Mouse (Mus musculus): ENCODE data around the gene Gnl3l. TPM values are rescaled to one million over a fixed set of nuclear protein-coding genes. Genes with fewer than 3 reads are reported as not detected.

Gnl3l gene
- polyA plus RNA-seq (2015; fragmentation: Nextera tagmentation; extraction: Ambion mirVana): 60.3 and 66.9 TPM in 2 replicates

DNA sequence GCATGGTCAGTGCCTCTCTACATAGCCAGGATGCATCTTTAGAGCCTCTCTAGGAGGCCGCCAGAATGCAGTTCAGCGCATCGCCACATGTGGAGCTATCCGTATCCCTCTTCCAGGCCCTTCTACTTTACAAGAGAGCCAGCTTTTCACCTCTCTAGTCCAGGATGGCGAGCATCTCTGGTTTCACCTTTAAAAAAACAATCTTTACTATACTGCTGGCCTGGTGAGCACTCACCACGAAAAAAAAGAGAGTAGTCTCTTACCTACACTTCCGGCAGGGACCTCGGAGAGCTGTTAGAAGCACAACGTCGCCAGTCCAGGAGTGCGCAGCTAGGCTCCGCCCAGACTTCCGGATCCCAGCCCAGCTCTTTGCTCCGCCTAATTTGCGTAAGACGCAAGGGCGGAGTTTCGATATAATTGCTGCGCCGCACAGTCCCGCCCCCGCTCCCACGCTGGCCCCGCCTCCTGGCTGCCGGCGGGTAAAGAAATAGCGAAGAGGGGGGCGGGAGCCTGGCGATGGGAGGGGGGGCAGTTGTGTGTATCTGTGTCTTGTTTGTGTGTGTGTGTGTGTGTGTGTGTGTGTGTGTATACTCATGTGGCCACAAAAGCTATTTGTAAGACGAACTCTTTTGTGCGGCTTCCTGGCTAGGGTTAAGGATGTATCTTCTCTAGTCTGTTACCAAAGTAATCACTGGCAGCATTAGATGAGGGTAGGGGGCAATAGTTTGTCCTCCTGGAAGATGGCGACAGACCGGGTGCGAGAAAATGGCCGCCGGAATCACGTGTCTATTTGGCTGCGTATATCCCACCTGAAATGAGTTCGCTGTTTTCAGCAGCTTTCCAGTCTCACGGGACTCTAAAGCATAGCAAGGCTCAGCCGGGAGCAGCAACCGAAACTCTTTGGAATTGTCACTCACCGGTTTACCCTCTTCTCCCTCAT, at the start of gene Gnl3l:
Gnl3l (minus strand) TSS at position 385 of the 940 bp plus-strand sequence.
- Histone ChIP-seq H3K27ac (ENCODE audit: low read length) (peak within 1 kb of the TSS; percentile 81), H3K9me3 (ENCODE audit: control insufficient read depth, low read length) (no peaks in the 10 kb centered on the region), H3K4me3 (replicated peaks; ENCODE audit: low read length) (peak within 1 kb of the TSS; percentile 54), H3K9ac (replicated peaks; ENCODE audit: low read depth, low read length) (peak within 1 kb of the TSS; percentile 56), H3K4me1 (replicated peaks; ENCODE audit: control insufficient read depth, insufficient read depth, low read length) (peaks cover 6% of the 10 kb centered on the region), H3K4me2 (ENCODE audit: low read length) (peak within 1 kb of the TSS; percentile 55), H3K27me3 (replicated peaks; ENCODE audit: control insufficient read depth, insufficient read depth, low read length) (no peaks in the 10 kb centered on the region), H3K36me3 (ENCODE audit: control insufficient read depth, insufficient read depth) (no peaks in the 10 kb centered on the region)
- 19% methylated on average over 42 of the region's 43 CpGs for WGBS
- peak; percentile 96 for ATAC-seq

DNA sequence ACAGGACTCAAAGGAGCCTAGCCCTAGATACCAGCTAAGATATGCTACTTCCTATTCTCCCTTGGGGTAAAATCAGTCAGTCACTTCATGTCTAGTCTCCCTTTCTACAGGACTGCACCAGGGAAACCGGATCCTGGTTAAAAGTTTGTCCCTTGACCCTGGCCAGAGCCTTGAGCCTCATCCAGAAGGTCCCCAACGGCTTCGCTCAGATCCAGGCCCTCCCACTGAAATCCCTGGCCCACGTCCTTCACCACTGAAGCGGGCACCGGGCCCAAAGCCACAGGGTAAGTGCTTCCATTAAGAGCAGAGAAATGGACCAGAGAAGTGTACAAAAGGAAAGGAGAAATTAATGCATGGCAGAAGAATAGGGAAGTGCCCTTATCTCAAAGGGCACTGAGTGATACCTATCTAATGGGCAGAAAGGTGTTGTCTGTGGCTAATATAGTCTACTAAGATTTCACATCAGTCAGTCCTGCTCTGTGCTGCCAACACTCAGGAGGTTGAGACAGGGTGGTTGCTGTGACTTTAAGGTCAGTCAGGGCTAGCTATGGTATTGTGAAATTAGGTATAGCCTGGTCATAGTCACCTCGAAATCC, 49.0 kb upstream of the Gnl3l start:
- no peak overlapping the region for H3K27ac ChIP-seq (ENCODE audit: low read length)
- H3K36me3 ChIP-seq (ENCODE audit: control insufficient read depth, insufficient read depth): peaks cover 6% of the 10 kb centered on the region
- H3K27me3 ChIP-seq (replicated peaks; ENCODE audit: control insufficient read depth, insufficient read depth, low read length): no peaks in the 10 kb centered on the region
- H3K4me1 ChIP-seq (replicated peaks; ENCODE audit: control insufficient read depth, insufficient read depth, low read length): no peaks in the 10 kb centered on the region
- no peaks in the 10 kb centered on the region for H3K9me3 ChIP-seq (ENCODE audit: control insufficient read depth, low read length)
- H3K9ac ChIP-seq (replicated peaks; ENCODE audit: low read depth, low read length): no peak overlapping the region
- no peak overlapping the region for H3K4me2 ChIP-seq (ENCODE audit: low read length)
- no peak overlapping the region for H3K4me3 ChIP-seq (replicated peaks; ENCODE audit: low read length)
- ATAC-seq: no peak
- WGBS: 88% methylated on average over 7 of the region's 7 CpGs

DNA sequence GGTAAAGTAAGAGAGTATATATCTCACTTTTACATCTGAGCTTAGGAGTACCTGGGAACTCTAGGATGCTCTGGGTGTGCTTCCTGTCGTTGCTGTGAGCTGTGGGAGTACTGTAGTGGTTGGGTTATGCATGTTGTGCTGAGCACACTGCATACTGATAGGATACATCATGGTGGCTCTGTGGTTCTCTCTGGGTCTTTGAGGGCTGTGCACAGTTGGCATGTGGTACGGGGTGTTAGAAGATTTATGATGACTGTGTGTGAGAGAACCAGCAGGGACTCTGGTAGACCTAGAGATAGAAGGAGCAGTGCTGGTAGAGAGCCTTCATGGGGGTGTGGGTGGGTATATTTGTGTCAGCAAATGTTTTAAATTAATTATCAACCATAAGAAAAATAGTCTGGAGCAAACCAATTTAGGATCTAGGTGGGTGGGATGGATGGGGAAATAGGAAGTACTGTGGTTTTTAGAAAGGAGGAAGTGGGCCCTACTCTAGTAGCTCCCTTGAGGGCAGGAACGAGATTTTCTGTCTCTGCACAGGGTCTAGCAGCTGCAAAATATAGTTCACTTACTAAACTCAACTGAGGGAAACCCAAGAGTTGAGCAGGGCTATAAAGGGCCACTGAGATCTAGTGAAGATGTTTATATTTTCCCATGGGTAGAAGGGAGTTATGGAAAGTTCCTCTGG, 44.6 kb upstream of the Gnl3l start:
- Histone ChIP-seq H3K27me3 (replicated peaks; ENCODE audit: control insufficient read depth, insufficient read depth, low read length) (no peaks in the 10 kb centered on the region), H3K4me3 (replicated peaks; ENCODE audit: low read length) (no peak overlapping the region), H3K27ac (ENCODE audit: low read length) (no peak overlapping the region), H3K4me1 (replicated peaks; ENCODE audit: control insufficient read depth, insufficient read depth, low read length) (no peaks in the 10 kb centered on the region), H3K9me3 (ENCODE audit: control insufficient read depth, low read length) (no peaks in the 10 kb centered on the region), H3K4me2 (ENCODE audit: low read length) (no peak overlapping the region), H3K36me3 (ENCODE audit: control insufficient read depth, insufficient read depth) (no peaks in the 10 kb centered on the region), H3K9ac (replicated peaks; ENCODE audit: low read depth, low read length) (no peak overlapping the region)
- 88% methylated on average over 3 of the region's 3 CpGs for WGBS
- ATAC-seq: no peak

DNA sequence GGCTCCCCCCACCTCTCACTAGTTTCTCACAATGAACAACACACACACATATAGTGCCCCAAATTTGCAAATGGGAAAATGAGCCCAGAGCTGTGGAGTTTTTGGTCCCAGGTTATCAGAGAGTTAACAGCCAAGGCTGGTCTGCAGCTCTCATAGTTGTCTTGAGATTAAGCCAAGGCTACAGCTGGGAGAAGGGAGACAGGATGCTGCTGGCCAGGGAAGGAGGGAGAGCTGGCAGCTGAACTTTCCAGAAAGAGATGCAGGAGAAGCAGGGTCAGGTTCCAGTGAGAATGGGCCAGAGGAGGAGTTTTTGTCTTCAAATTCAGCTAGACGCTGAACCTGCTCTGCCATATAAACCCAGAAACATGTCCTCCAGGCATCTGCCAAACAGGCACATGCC, 42.2 kb upstream of the Gnl3l start:
- Histone ChIP-seq H3K4me1 (replicated peaks; ENCODE audit: control insufficient read depth, insufficient read depth, low read length) (peaks cover 2% of the 10 kb centered on the region), H3K36me3 (ENCODE audit: control insufficient read depth, insufficient read depth) (no peaks in the 10 kb centered on the region), H3K9me3 (ENCODE audit: control insufficient read depth, low read length) (no peaks in the 10 kb centered on the region), H3K27me3 (replicated peaks; ENCODE audit: control insufficient read depth, insufficient read depth, low read length) (no peaks in the 10 kb centered on the region), H3K4me3 (replicated peaks; ENCODE audit: low read length) (no peak overlapping the region), H3K27ac (ENCODE audit: low read length) (no peak overlapping the region), H3K9ac (replicated peaks; ENCODE audit: low read depth, low read length) (no peak overlapping the region), H3K4me2 (ENCODE audit: low read length) (no peak overlapping the region)
- ATAC-seq: no peak
- 85% methylated on average over 1 of the region's 1 CpGs for WGBS

DNA sequence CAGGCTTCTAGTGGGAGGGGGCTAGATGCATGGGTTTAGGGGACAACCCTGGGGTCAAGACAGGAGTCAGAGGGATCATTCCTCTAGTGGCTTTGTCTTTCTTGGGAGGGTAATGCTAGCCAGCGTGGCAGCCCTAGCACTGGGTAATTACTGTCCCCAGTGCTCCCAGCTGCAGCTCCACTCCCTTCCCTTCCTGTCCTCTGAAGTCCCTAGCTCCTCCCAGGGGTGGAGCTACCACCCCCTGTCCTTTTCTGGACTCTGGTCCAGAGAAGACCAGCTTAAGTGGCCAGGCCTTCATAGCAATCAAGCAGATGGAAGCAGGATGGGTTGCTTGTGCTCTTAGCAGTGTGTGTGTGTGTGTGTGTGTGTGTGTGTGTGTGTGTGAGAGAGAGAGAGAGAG, 38.4 kb upstream of the Gnl3l start:
- H3K4me3 ChIP-seq (replicated peaks; ENCODE audit: low read length): no peak overlapping the region
- WGBS: 25% methylated on average over 1 of the region's 1 CpGs
- no peaks in the 10 kb centered on the region for H3K27me3 ChIP-seq (replicated peaks; ENCODE audit: control insufficient read depth, insufficient read depth, low read length)
- no peak for ATAC-seq
- no peak overlapping the region for H3K27ac ChIP-seq (ENCODE audit: low read length)
- H3K36me3 ChIP-seq (ENCODE audit: control insufficient read depth, insufficient read depth): no peaks in the 10 kb centered on the region
- H3K9ac ChIP-seq (replicated peaks; ENCODE audit: low read depth, low read length): no peak overlapping the region
- H3K4me1 ChIP-seq (replicated peaks; ENCODE audit: control insufficient read depth, insufficient read depth, low read length): peaks cover 3% of the 10 kb centered on the region
- H3K4me2 ChIP-seq (ENCODE audit: low read length): no peak overlapping the region
- no peaks in the 10 kb centered on the region for H3K9me3 ChIP-seq (ENCODE audit: control insufficient read depth, low read length)

DNA sequence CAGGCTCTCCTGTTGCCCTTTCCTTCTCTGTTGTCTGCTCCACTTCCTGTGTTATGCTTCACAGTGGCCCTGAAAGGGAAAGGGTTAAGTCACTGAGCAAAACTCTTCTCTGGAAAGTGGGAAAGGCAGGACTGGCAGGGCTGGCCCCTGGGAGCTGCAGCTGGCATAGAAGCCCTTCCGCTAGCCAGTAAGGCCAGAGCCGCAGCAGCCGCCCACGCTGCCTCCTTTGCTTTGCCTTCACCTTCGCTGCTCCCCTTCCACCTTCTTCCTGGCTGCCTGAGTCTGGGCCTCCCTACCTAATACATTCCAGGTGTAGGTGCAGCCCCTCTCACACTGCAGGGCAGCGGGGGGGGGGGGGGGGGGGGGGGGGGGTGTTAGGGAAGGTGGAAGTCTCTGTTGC, 37.4 kb upstream of the Gnl3l start:
- Histone ChIP-seq H3K9me3 (ENCODE audit: control insufficient read depth, low read length) (no peaks in the 10 kb centered on the region), H3K36me3 (ENCODE audit: control insufficient read depth, insufficient read depth) (no peaks in the 10 kb centered on the region), H3K27ac (ENCODE audit: low read length) (no peak overlapping the region), H3K4me3 (replicated peaks; ENCODE audit: low read length) (no peak overlapping the region), H3K4me1 (replicated peaks; ENCODE audit: control insufficient read depth, insufficient read depth, low read length) (peaks cover 9% of the 10 kb centered on the region), H3K27me3 (replicated peaks; ENCODE audit: control insufficient read depth, insufficient read depth, low read length) (no peaks in the 10 kb centered on the region), H3K4me2 (ENCODE audit: low read length) (no peak overlapping the region), H3K9ac (replicated peaks; ENCODE audit: low read depth, low read length) (no peak overlapping the region)
- no peak for ATAC-seq
- WGBS: 81% methylated on average over 5 of the region's 6 CpGs

DNA sequence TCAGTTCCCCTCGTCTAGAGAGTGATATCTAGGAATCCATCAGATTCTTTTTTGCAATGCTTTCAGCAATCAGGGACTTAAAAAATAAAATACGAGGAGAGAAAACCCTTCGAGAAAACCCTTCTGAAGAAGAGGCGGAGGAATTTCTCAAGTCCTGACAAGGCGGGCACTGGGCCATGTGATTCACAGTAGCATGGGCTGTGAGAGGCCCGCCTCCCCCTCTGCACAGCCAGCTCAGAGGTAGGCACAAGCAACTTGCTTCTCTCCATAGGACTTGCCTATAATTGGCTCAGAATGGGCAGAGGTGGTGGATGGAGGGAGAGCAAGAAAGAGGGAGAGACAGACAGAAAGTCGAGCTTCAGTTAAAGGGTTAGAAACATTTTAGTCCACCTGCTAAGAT, 33.2 kb upstream of the Gnl3l start:
- no peaks in the 10 kb centered on the region for H3K9me3 ChIP-seq (ENCODE audit: control insufficient read depth, low read length)
- peaks cover 23% of the 10 kb centered on the region for H3K4me1 ChIP-seq (replicated peaks; ENCODE audit: control insufficient read depth, insufficient read depth, low read length)
- H3K9ac ChIP-seq (replicated peaks; ENCODE audit: low read depth, low read length): no peak overlapping the region
- WGBS: 53% methylated on average over 7 of the region's 7 CpGs
- H3K36me3 ChIP-seq (ENCODE audit: control insufficient read depth, insufficient read depth): no peaks in the 10 kb centered on the region
- no peak overlapping the region for H3K27ac ChIP-seq (ENCODE audit: low read length)
- H3K4me2 ChIP-seq (ENCODE audit: low read length): no peak overlapping the region
- no peak overlapping the region for H3K4me3 ChIP-seq (replicated peaks; ENCODE audit: low read length)
- no peak for ATAC-seq
- H3K27me3 ChIP-seq (replicated peaks; ENCODE audit: control insufficient read depth, insufficient read depth, low read length): no peaks in the 10 kb centered on the region

DNA sequence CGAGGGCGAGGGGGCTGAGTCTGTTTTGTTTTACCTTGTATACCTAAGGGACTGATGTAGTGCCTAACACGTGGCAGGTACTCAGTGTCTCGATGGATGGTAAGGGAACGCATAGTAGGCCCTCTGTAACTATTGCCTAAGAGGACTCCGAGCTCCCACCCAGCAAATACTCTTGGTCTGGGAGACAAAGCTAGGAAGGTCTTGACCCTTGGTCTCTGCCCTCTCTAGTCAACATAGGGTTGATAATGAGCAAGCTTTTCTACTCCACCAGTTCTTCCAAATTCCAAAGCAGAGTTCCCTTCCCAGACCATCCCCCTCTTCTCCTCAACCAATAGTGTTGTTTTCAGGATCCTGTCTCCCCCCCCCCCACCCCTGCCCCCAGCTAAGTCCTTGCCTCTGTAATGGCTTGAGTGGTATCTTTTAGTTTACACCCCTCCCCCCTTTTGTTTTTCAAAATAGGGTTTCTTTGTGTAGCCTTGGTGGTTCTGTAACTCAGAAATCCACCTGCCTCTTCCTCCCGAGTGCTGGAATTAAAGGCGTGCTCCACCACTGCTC, 32.6 kb upstream of the Gnl3l start:
- no peak overlapping the region for H3K27ac ChIP-seq (ENCODE audit: low read length)
- H3K4me1 ChIP-seq (replicated peaks; ENCODE audit: control insufficient read depth, insufficient read depth, low read length): peaks cover 23% of the 10 kb centered on the region
- peak overlapping the region; percentile 56; the same call in 1 of the 2 replicates for H3K4me2 ChIP-seq (ENCODE audit: low read length)
- H3K27me3 ChIP-seq (replicated peaks; ENCODE audit: control insufficient read depth, insufficient read depth, low read length): no peaks in the 10 kb centered on the region
- no peak overlapping the region for H3K9ac ChIP-seq (replicated peaks; ENCODE audit: low read depth, low read length)
- H3K36me3 ChIP-seq (ENCODE audit: control insufficient read depth, insufficient read depth): no peaks in the 10 kb centered on the region
- no peak for ATAC-seq
- H3K4me3 ChIP-seq (replicated peaks; ENCODE audit: low read length): no peak overlapping the region
- no peaks in the 10 kb centered on the region for H3K9me3 ChIP-seq (ENCODE audit: control insufficient read depth, low read length)
- 50% methylated on average over 8 of the region's 8 CpGs for WGBS

Data from forebrain, embryonic 16.5 days (tissue).